Mouse (Mus musculus): ENCODE data around the gene Smim22. TPM values are rescaled to one million over a fixed set of nuclear protein-coding genes. Genes with fewer than 3 reads are reported as not detected.

Smim22 gene
- polyA plus RNA-seq (2017; shearing (Covaris generic)): not detected

- ATAC-seq: no peak
These were observed at the start of gene Smim22 for GRCm38 (mm10) chr16:5007067-5007466. TSS of gene Smim22 (plus strand) at chr16:5007288.

DNA sequence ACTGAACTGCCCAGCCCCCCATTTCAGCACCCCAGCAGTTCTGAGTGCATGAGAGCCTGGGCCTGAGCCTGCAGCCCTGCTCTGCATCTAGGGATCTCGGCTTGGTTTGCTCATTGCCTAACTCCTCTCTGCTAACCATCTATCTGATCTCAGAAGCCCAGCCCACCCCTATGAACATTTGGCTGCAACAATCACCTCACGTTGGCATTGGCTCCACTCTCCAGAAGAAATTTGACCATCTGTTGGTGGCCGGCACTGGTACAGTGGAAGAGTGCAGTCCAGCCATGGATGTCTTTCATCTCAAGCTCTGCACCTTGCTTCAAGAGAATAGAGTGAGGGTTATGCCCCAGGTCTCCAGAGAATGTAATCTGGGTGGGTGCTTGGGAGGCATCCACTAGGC is 49.6 kb upstream of the Smim22 start:
- ATAC-seq: no peak

DNA sequence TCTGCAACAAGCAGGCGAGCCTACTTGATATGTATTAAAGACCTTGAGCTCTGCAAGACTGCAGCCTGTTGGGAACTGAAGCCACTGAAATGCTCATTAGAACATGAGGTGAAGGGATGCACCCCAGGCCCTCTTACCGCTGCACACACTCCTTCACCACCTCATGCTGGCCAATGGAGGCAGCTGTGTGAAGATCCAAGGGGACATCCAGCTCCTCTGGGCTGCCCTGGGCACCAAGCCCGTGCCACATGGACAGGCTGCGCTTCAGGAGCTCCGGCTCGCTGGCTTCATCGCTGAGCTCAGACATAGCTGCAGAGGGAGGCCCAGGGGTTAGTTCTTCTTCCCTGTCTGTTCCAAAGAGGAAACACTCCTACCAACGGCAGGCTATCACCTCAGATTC is 46.8 kb upstream of the Smim22 start:
- ATAC-seq: no peak

GRCm38 (mm10) chr16:4963346-4963745 is 43.7 kb upstream of the Smim22 start:
- no peak for ATAC-seq

- ATAC-seq: peak; percentile 94
These were observed 43.0 kb upstream of the Smim22 start, which contains the start of gene Anks3 for GRCm38 (mm10) chr16:4963797-4964709. TSS of gene Anks3 (minus strand) at chr16:4964205.

- ATAC-seq: peak; percentile 8
These were observed 42.2 kb upstream of the Smim22 start for GRCm38 (mm10) chr16:4964731-4965391.

DNA sequence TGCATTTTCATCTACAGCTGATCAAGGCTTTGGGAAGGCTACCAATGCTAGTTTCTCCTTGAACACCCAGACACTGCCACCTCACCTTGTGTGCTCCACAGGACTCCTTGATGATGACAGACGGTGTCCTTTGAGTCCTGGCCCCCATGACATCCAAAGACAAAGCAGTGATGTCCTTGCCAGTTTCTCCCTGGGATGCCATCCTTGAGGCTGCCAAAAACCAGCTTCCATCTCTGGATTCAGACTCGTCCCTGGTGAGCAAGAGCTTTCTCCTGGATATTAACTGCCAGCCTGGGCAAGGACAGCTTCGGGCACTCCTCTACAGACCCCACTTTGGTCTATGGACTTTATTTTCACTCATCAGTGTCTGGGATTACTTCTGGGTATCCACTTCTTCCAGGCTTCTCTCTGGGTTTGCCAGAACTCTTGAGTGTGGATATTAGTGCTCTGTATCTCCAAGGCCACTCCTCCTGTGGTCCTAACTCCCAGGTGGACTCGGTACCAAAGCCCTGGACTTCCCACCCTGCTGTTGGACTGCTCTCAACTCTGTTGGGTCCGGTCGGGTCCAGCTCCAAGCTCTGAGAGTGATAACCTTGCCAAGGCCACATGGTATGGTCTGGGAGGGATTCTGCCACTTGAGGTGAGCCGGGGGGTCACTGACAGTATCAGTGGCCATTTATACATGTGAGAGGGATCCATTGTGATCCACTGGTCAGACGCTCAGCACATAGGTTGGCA is 41.5 kb upstream of the Smim22 start:
- no peak for ATAC-seq

GRCm38 (mm10) chr16:4968426-4968825 is 38.7 kb upstream of the Smim22 start:
- no peak for ATAC-seq

DNA sequence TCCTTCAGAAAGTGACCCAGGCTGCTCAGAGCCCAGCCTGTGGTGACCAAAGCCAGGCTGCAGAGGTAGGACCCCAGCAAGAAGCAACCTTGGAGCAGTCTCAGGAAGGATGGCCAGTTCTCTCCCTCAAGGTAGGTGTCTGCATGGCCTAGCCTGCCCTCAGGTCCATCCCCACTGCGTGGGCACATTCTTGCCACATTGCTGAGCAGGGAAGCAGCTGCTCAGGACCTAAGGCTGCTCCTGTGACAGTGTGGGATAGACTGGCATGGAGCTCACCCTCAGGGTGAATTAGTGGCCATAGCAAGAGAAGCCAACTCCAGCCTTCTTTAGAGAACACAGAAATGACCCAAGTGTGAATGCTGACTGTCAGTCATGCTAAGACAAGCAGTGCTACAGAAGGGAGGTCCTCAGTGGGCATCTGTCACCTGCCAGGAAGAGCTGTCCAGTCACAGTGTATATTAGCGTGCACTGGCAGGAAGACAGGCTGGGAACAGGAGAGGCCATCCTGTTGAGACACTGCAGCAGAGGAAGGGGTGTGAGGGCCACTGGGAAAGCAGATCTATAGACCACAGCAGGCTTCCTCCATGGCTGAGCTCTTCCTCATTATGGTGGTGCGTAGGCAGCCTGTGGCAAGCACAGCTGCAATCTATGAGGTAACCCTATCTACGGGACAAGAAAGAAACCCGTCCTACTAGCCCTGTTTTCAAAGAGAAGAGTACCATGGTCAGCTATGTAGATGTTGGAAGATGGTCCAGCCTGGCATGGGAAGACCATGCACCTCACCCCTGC is 37.8 kb upstream of the Smim22 start:
- no peak for ATAC-seq

DNA sequence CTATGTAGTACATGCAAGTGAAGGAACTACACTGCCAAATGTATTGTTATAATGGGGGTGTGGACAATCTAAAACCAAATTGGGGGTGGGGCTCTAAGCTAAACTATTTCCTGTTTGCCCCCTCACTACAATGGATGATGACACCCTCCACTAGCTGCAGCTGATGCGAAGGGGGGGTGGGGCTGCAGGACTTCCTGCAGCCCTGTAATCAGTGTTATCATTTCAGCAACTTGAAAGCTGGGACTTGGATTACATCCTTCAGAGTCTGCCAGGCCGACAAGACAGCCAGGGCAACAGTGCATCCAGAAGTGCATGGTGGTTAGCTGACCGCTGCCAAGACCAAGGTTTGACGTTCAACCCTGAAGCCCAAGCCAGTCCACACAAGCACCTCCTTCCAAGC is 35.5 kb upstream of the Smim22 start:
- ATAC-seq: no peak

GRCm38 (mm10) chr16:4974521-4974920 is 32.6 kb upstream of the Smim22 start:
- no peak for ATAC-seq

- no peak for ATAC-seq
These were observed 30.9 kb upstream of the Smim22 start for GRCm38 (mm10) chr16:4976180-4976579.

DNA sequence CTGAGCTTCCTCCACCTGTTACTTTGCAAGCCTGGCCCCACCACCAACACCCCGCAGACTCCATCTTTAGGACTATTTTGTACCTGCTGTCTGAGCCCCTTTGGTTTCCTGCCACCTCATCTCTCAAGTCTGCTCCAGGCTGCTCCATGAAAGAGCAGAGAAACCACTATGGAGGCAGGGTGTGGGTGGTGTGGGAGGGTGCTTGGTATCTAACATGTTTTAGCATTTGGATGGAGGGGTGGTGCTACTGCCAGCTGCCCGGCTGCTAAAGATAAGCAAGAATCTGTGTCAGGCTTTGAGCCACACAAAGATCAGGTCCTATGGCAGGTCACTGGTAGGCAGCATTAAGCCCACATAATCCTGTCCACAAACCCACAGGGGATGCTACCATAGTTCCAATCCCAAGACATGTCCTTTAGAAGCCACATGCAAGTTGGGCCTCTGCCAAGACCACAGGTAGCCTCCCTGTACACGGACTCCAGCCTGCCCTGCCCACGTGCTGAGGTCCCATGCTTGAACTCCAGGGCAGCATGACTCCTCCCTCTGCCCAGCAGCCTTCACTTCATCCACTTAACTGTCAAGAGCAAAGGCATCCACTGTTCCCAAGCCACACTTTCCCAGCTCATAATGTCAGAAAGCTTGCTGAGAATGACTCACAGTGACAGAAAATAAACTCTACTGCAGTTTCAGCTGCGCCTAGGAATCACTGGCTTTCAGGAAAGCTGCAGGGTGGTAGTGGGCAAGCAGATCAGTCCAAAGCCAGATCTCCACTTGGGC is 28.6 kb upstream of the Smim22 start:
- no peak for ATAC-seq

GRCm38 (mm10) chr16:4979755-4980380 is 27.2 kb upstream of the Smim22 start:
- ATAC-seq: peak; percentile 59

- no peak for ATAC-seq
These were observed 22.4 kb upstream of the Smim22 start for GRCm38 (mm10) chr16:4984717-4985116.

DNA sequence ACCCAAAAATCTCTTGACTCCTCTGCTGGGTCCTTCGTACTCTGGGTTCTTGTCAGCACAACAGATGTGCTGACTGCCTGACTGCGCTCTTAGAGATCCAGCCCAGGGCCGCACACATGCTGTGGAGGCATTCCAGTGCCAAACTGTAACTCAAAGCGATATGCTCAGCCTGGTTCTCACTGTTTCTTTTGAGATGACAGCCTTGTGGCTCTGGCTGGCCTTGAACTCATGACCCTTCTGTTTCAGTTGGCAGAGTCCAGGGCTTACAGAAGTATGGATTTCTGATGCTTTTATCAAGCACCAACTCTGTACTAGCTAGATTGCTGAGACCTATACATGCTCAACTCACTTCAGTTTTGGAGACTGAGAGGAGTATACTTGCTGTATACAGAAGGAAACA is 13.8 kb upstream of the Smim22 start:
- no peak for ATAC-seq

DNA sequence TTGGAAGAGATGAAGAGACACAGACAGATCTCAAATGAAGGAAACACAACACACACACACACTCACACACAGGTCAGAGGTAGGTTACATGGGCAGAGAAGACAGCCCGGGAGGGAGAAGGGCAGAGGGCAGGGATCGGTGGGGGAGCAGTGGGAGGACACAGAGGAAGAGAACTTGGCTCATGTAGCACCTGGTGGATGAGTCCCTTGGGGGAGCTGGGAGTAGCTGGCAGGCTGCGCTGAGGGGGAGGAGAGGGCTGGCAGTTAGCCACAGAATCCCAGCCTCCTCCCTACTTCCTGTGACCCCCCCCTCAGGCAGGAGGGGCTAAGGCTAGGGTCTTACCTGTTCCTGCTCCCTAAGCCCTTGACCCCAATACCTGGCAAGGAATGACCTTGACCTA is 9.5 kb upstream of the Smim22 start, which contains the start of gene Sept12:
Gene Sept12 (minus strand): TSS at position 300 of the 400 bp plus-strand sequence.
- ATAC-seq: no peak

- ATAC-seq: no peak
These were observed 8.1 kb upstream of the Smim22 start for GRCm38 (mm10) chr16:4998984-4999383.

- no peak for ATAC-seq
These were observed 6.5 kb upstream of the Smim22 start for GRCm38 (mm10) chr16:5000611-5001010.

GRCm38 (mm10) chr16:5007492-5007891 is 404 bp downstream of the Smim22 start:
- no peak for ATAC-seq

- ATAC-seq: no peak
These were observed 988 bp downstream of the Smim22 start for GRCm38 (mm10) chr16:5008076-5008475.
